Mouse (Mus musculus) adrenal gland, postnatal 0 days (tissue): ENCODE data around the gene Ehf. TPM values are rescaled to one million over a fixed set of nuclear protein-coding genes. Genes with fewer than 3 reads are reported as not detected.

Experiments
- polyA plus RNA-seq: library from polyadenylated mRNA; unstranded; fragments of >200 nt; fragmentation: Nextera tagmentation; extraction: Ambion mirVana; gene quantifications from 2 replicates; pipeline ENCODE4 v1.2.1, GENCODE M21; 2015

The Ehf gene
- 0.13 and 0.91 TPM in 2 replicates for polyA plus RNA-seq

DNA sequence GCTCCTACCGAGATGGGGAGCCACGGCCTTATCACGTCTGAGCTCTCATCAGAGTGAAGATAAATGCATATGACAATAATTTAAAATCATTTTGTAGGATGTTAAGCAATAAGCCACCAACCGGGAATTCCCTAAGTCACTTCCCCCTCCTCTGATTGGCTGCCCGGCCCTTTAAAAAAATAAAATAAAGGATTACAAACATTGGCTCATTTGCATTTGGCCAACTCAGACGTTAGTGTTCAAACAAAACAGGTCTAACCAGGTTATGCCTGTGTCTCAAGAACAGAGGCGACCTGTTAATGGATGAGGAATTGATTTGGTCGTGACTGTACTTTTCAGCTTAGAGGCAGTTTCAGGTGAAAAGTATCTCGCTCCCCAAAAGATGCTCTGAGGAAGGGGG lies at the start of gene Ehf:
Ehf (minus strand) TSS at position 147 of the 400 bp plus-strand sequence.

Other genes with a start within 250 kb of the Ehf start
- gene Pdhx, start 229.8 kb downstream of the Ehf start, polyA plus RNA-seq = 37.9 and 59.4 TPM in 2 replicates
- 57.1 and 64.1 TPM in 2 replicates for gene Apip, start 229.6 kb downstream of the Ehf start, polyA plus RNA-seq
- gene Elf5, start 108.4 kb upstream of the Ehf start, polyA plus RNA-seq = 0.15 TPM in 1 of 2 replicates, not detected in the other
- 80.1 and 110 TPM in 2 replicates for gene Cat, start 181.9 kb upstream of the Ehf start, polyA plus RNA-seq